In the genomic region with DNA sequence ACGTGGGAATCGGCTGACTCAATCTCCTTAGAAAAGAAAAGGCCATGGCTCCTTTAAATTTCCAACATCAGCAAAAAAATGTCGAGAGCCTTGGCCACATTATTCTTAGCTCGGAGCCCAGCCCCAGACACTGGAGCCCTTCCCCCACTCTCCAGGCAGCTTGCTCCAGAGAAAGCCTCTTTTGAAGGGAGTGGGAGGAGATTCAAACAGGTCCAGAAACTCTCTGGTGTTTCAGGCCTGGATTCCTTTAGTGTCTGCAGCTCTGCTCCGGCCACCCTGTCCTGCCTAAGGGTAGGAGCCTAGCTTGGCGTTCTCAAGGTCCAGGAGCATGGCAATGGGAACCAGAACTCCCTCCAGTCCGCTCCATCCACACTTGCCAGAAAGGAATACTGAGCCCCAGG, we compare ENCODE assay signal across 10 mouse cellular contexts. TPM values are rescaled to one million over a fixed set of nuclear protein-coding genes. Genes with fewer than 3 reads are reported as not detected.
DNase-seq lines count a peak whose midpoint lies in the region; ATAC-seq and TF ChIP-seq lines count a peak whose summit lies in the region.
"Had no signal": no experiment of that assay in that cellular context is flagged by ENCODE, and none has a peak within 500 bp of the region (broad histone marks: within the 10 kb centered on the region; RNA-seq: fewer than 3 reads in every experiment).

No protein-coding gene starts in this region.

- peak; percentile 93 for DNase-seq in brain, embryonic 14.5 days (ENCODE audit: low read depth)
- DNase-seq in frontal cortex, postnatal 25 days (ENCODE audit: low spot score in 2 of 2), result peak; percentile 35 to 66
- DNase-seq in hindbrain, embryonic 11.5 days (ENCODE audit: low spot score), result peak; percentile 84
- DNase-seq in layer of hippocampus, postnatal 10 days (ENCODE audit: low spot score in 2 of 2), result peak; percentile 61 to 77
- peak; percentile 74 to 81 for DNase-seq in right cerebral cortex, adult 2 months (ENCODE audit: low spot score in 2 of 2)
- no peak for DNase-seq in spleen, postnatal 10 days (ENCODE audit: low spot score in 2 of 2)

- H3K9ac ChIP-seq in hindbrain, embryonic 11.5 days (ENCODE audit: low read depth, low read length), result peak overlapping the region; percentile 38; the same call in 1 of the 2 replicates
- H3K9ac ChIP-seq in lung, embryonic 16.5 days (ENCODE audit: low read length), result peak overlapping the region; percentile 68

- no peaks in the 10 kb centered on the region for H3K27me3 ChIP-seq in C2C12 (ENCODE audit: control insufficient read depth, insufficient read depth, insufficient read length)
- no peaks in the 10 kb centered on the region for H3K27me3 ChIP-seq in hindbrain, embryonic 11.5 days (ENCODE audit: control insufficient read depth, insufficient read depth, low read length)
- no peaks in the 10 kb centered on the region for H3K27me3 ChIP-seq in lung, embryonic 16.5 days (ENCODE audit: control insufficient read depth, insufficient read depth, low read depth, low read length)
- H3K27me3 ChIP-seq: Patski had no signal

- peak overlapping the region; percentile 86 for H3K27ac ChIP-seq in hindbrain, embryonic 11.5 days (ENCODE audit: low read depth, low read length)
- peak overlapping the region; percentile 100 for H3K27ac ChIP-seq in lung, embryonic 16.5 days (ENCODE audit: low read length)
- H3K27ac ChIP-seq: macrophage had no signal

- no peak for TF ChIP-seq POLR2A in brain, embryonic 14.5 days (IDR thresholded peaks at IDR 0.05; ENCODE audit: borderline replicate concordance, extremely low read depth, insufficient read depth, insufficient read length, poor library complexity, severe bottlenecking)

- no peak for TF ChIP-seq CTCF in C2C12 (IDR thresholded peaks at IDR 0.05; ENCODE audit: control insufficient read depth, insufficient read depth, insufficient read length)
- no peak for TF ChIP-seq CTCF in brain, embryonic 14.5 days (IDR thresholded peaks at IDR 0.05; ENCODE audit: borderline replicate concordance, extremely low read depth, insufficient read depth, insufficient read length)

- peak overlapping the region; percentile 9 for H3ac ChIP-seq in C2C12 (ENCODE audit: control insufficient read depth, insufficient read length, low read depth)

- H3K79me3 ChIP-seq in C2C12 (ENCODE audit: low read depth), result peaks cover 21% of the 10 kb centered on the region

- peak overlapping the region; percentile 21; the same call in 1 of the 2 replicates for H3K4me2 ChIP-seq in hindbrain, embryonic 11.5 days (replicated peaks; ENCODE audit: low read depth, low read length)
- H3K4me2 ChIP-seq in lung, embryonic 16.5 days (ENCODE audit: low read depth, low read length), result peak overlapping the region; percentile 59

- no peak overlapping the region for H3K4me3 ChIP-seq in C2C12 (ENCODE audit: insufficient read depth, poor library complexity, severe bottlenecking)
- H3K4me3 ChIP-seq in hindbrain, embryonic 11.5 days (ENCODE audit: low read depth, low read length), result no peak overlapping the region
- H3K4me3 ChIP-seq in lung, embryonic 16.5 days (ENCODE audit: low read length), result peak overlapping the region; percentile 32

- ATAC-seq in hindbrain, embryonic 11.5 days (ENCODE audit: low FRiP score), result no peak
- peak; percentile 41 for ATAC-seq in lung, embryonic 16.5 days (ENCODE audit: low read depth)
- ATAC-seq: Patski had no signal

- no peaks in the 10 kb centered on the region for H3K9me3 ChIP-seq in hindbrain, embryonic 11.5 days (ENCODE audit: control insufficient read depth, low read length)
- H3K9me3 ChIP-seq in lung, embryonic 16.5 days (ENCODE audit: control insufficient read depth, low read length), result no peaks in the 10 kb centered on the region

- H3K36me3 ChIP-seq in C2C12 (ENCODE audit: control insufficient read depth, insufficient read depth), result peaks cover 5% of the 10 kb centered on the region
- no peaks in the 10 kb centered on the region for H3K36me3 ChIP-seq in hindbrain, embryonic 11.5 days (ENCODE audit: control insufficient read depth, insufficient read depth, low read length)
- no peaks in the 10 kb centered on the region for H3K36me3 ChIP-seq in lung, embryonic 16.5 days (ENCODE audit: control insufficient read depth, insufficient read depth, low read length)

- peaks cover 32% of the 10 kb centered on the region for H3K4me1 ChIP-seq in hindbrain, embryonic 11.5 days (replicated peaks; ENCODE audit: control insufficient read depth, insufficient read depth, low read length)
- peaks cover 45% of the 10 kb centered on the region for H3K4me1 ChIP-seq in lung, embryonic 16.5 days (replicated peaks; ENCODE audit: control insufficient read depth, insufficient read depth, low read length)

- WGBS in hindbrain, embryonic 11.5 days, result 4% methylated on average over 7 of the region's 7 CpGs
- 6% methylated on average over 7 of the region's 7 CpGs for WGBS in lung, embryonic 16.5 days

- H3K79me2 ChIP-seq in C2C12 (ENCODE audit: control insufficient read depth, insufficient read depth), result peaks cover 29% of the 10 kb centered on the region

TF ChIP-seq in C2C12, 6 proteins besides CTCF, POLR2A, EP300 and RAD21:
- no peak for TF ChIP-seq CEBPB (IDR thresholded peaks at IDR 0.05; ENCODE audit: low read depth)
- no peak for TF ChIP-seq USF1 (IDR thresholded peaks at IDR 0.05; ENCODE audit: low read depth)
- no peak for TF ChIP-seq MAX (IDR thresholded peaks at IDR 0.05)
- TF ChIP-seq MYOD1 (IDR thresholded peaks at IDR 0.05; ENCODE audit: control insufficient read depth, insufficient read length, low read depth), result no peak
- no peak for TF ChIP-seq MYOG (IDR thresholded peaks at IDR 0.05; ENCODE audit: control insufficient read depth, extremely low read depth, insufficient read length)
- TF ChIP-seq FOSL1 (IDR thresholded peaks at IDR 0.05; ENCODE audit: insufficient read depth, low read length, poor library complexity, severe bottlenecking), result no peak

RNA-seq across cellular contexts. Expression of a gene that starts 2.7 kb away (rescaled TPM):
- 1,202 TPM for polyA plus RNA-seq in C2C12 (2012; fragmentation: generic; extraction: Trizol)
- 187 and 283 TPM in 2 replicates for polyA plus RNA-seq in brain, embryonic 14.5 days (2012; rRNA removed)
- polyA plus RNA-seq in hindbrain, embryonic 11.5 days (2014; fragmentation: Nextera tagmentation; extraction: Ambion mirVana), result 245 and 269 TPM in 2 replicates
- 10 to 100 TPM; 58.2 to 62.0 TPM for total RNA-seq in layer of hippocampus, postnatal 10 days (2021)
- polyA plus RNA-seq in lung, embryonic 16.5 days (2015; fragmentation: Nextera tagmentation; extraction: Ambion mirVana), result 1,678 and 1,766 TPM in 2 replicates

RNA-seq across cellular contexts. Expression of a gene that starts 25.5 kb away (rescaled TPM):
- polyA plus RNA-seq in C2C12 (2012; fragmentation: generic; extraction: Trizol), result 3.6 TPM
- polyA plus RNA-seq in brain, embryonic 14.5 days (2012; rRNA removed), result 56.3 and 70.2 TPM in 2 replicates
- polyA plus RNA-seq in hindbrain, embryonic 11.5 days (2014; fragmentation: Nextera tagmentation; extraction: Ambion mirVana), result 23.0 and 25.9 TPM in 2 replicates
- total RNA-seq in layer of hippocampus, postnatal 10 days (2021), result 10 to 100 TPM; 31.4 to 37.4 TPM
- 22.4 and 24.1 TPM in 2 replicates for polyA plus RNA-seq in lung, embryonic 16.5 days (2015; fragmentation: Nextera tagmentation; extraction: Ambion mirVana)

Comparison
In these comparisons a context has a peak if more than half of its experiments do, and no peak if none do; other contexts are left out.
1. DNase-seq: peak in brain, embryonic 14.5 days (single experiment), frontal cortex, postnatal 25 days (2 of 2), hindbrain, embryonic 11.5 days (single experiment), layer of hippocampus, postnatal 10 days (2 of 2) and right cerebral cortex, adult 2 months (2 of 2); none in spleen, postnatal 10 days (0 of 2).